Mouse (Mus musculus) lung, adult 2 months (tissue): ENCODE measurements around the gene 1700010I14Rik. TPM values are rescaled to one million over a fixed set of nuclear protein-coding genes. Genes with fewer than 3 reads are reported as not detected.

ENCODE experiments used
- DNase-seq: peaks from one replicate; pipeline ENCODE4 v3.0.0; 2022
- H3K4me1 ChIP-seq: fragments of 200-500 bp; 2 replicates; pipeline ENCODE4 v1.6.1; 2011; ENCODE audit warnings: low read length; ENCODE audit not compliant: control insufficient read depth, insufficient read depth
- H3K4me3 ChIP-seq: fragments of 200-500 bp; replicated peaks from 2 replicates; pipeline ENCODE3; 2011; ENCODE audit warnings: low read depth, mild to moderate bottlenecking, control low read depth, low read length; ENCODE audit errors: extremely low read depth
- CTCF ChIP-seq: fragments of 200-500 bp; IDR thresholded peaks from 2 replicates; pipeline ENCODE4 v1.5.1; 2011; ENCODE audit warnings: mild to moderate bottlenecking, low read length, control low read depth; ENCODE audit not compliant: insufficient read depth
- POLR2A ChIP-seq: fragments of 200-500 bp; IDR thresholded peaks from 2 replicates; pipeline ENCODE4 v1.6.1; 2011; ENCODE audit warnings: low read depth, mild to moderate bottlenecking, control low read depth, low read length, borderline replicate concordance; ENCODE audit errors: extremely low read depth
- WGBS: fragments of 180-500 bp; shearing (Covaris S2); methylation state at CpG from one replicate; pipeline ENCODE4 v1.1.7; 2018; 5-methylcytosine and 5-hydroxymethylcytosine counted together
- polyA plus RNA-seq: library from polyadenylated mRNA; depleted of rRNA; stranded (reverse); fragments of >200 nt; gene quantifications from 2 replicates; pipeline ENCODE4 v1.2.3, GENCODE M21; 2012

1700010I14Rik gene
- polyA plus RNA-seq, 1 experiment: 0.52 TPM

GRCm38 (mm10) chr17:9004516-9004915, 16.4 kb downstream of the 1700010I14Rik start:
- TF ChIP-seq POLR2A (no peak), CTCF (no peak)
- Histone ChIP-seq H3K4me3 (no peak overlapping the region), H3K4me1 (no peaks in the 10 kb centered on the region)
- no peak for DNase-seq
- 89% methylated on average over 4 of the region's 4 CpGs for WGBS

GRCm38 (mm10) chr17:9023198-9023942, 35.2 kb downstream of the 1700010I14Rik start:
- Histone ChIP-seq H3K4me3 (no peak overlapping the region), H3K4me1 (no peaks in the 10 kb centered on the region)
- WGBS: 32% methylated on average over 14 of the region's 14 CpGs
- TF ChIP-seq POLR2A: no peak
- no peak for DNase-seq

- WGBS: 47% methylated on average over 5 of the region's 5 CpGs
- DNase-seq: no peak
- TF ChIP-seq CTCF (no peak), POLR2A (no peak)
- no peak overlapping the region for H3K4me3 ChIP-seq
- H3K4me1 ChIP-seq: no peaks in the 10 kb centered on the region
These were observed 42.0 kb downstream of the 1700010I14Rik start for GRCm38 (mm10) chr17:9030181-9030580.

GRCm38 (mm10) chr17:9031241-9032141, 43.4 kb downstream of the 1700010I14Rik start:
- no peak for TF ChIP-seq POLR2A
- peak; percentile 86 for TF ChIP-seq CTCF
- Histone ChIP-seq H3K4me3 (no peak overlapping the region), H3K4me1 (no peaks in the 10 kb centered on the region)
- peak; percentile 67 for DNase-seq
- 10% methylated on average over 24 of the region's 24 CpGs for WGBS

GRCm38 (mm10) chr17:9032362-9033044, 44.4 kb downstream of the 1700010I14Rik start:
- no peak for DNase-seq
- Histone ChIP-seq H3K4me1 (no peaks in the 10 kb centered on the region), H3K4me3 (no peak overlapping the region)
- WGBS: 72% methylated on average over 6 of the region's 6 CpGs
- TF ChIP-seq CTCF (no peak), POLR2A (no peak)

- H3K4me1 ChIP-seq: no peaks in the 10 kb centered on the region
- no peak for DNase-seq
- H3K4me3 ChIP-seq: no peak overlapping the region
- WGBS: 73% methylated on average over 5 of the region's 5 CpGs
- no peak for TF ChIP-seq POLR2A
- TF ChIP-seq CTCF: no peak
These were observed 45.4 kb downstream of the 1700010I14Rik start for GRCm38 (mm10) chr17:9033511-9033910.

- DNase-seq: no peak
- TF ChIP-seq CTCF (no peak), POLR2A (no peak)
- Histone ChIP-seq H3K4me1 (no peaks in the 10 kb centered on the region), H3K4me3 (no peak overlapping the region)
- 65% methylated on average over 8 of the region's 8 CpGs for WGBS
These were observed 47.6 kb downstream of the 1700010I14Rik start for GRCm38 (mm10) chr17:9035561-9036348.

- 37% methylated on average over 2 of the region's 2 CpGs for whole genome bisulfite sequencing
- DNase-seq: no peak
- TF ChIP-seq POLR2A (no peak), CTCF (peak; percentile 34; the same call in 1 of the 2 replicates)
- Histone ChIP-seq H3K4me3 (no peak overlapping the region), H3K4me1 (no peaks in the 10 kb centered on the region)
These were observed 54.6 kb downstream of the 1700010I14Rik start for GRCm38 (mm10) chr17:9042723-9043122.

- 81% methylated on average over 13 of the region's 13 CpGs for WGBS
- Histone ChIP-seq H3K4me1 (no peaks in the 10 kb centered on the region), H3K4me3 (no peak overlapping the region)
- no peak for TF ChIP-seq CTCF
- no peak for DNase-seq
These were observed 64.4 kb downstream of the 1700010I14Rik start for GRCm38 (mm10) chr17:9052441-9052980.
